Mouse (Mus musculus) small intestine, adult 2 months (tissue): ENCODE results near the gene Atraid.

ENCODE experiments used
- CTCF ChIP-seq: fragments of 200-500 bp; IDR thresholded peaks from 2 replicates; pipeline ENCODE4 v1.5.1; 2012; ENCODE audit warnings: low read depth, mild to moderate bottlenecking, control low read depth, inconsistent platforms, low read length, moderate library complexity, mixed read lengths; ENCODE audit not compliant: insufficient replicate concordance, insufficient read length; ENCODE audit errors: extremely low read depth
- POLR2A ChIP-seq: fragments of 200-500 bp; IDR thresholded peaks from 2 replicates; pipeline ENCODE4 v1.6.1; 2012; ENCODE audit warnings: low read depth, mild to moderate bottlenecking, control low read depth, inconsistent platforms, low read length, moderate library complexity

DNA sequence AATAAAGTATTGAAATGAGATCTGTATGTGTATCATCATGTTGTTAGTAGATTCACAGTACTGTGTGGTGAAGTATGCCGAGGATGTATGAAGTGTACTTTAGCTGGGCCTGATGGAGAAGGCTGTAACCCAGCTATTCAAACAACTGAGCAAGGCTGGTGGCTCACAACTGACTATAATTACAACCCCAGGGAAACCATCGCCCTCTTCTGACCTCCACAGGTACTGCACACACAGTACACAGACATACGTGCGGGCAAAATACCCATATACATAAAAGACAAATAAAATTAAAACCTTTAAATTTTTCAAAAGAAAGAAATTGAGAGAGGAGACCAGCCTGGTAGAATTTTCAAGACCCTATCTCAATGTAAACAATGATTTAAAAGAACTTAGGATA is 46.6 kb upstream of the Atraid start:
- TF ChIP-seq CTCF (no peak), POLR2A (no peak)
